Mouse (Mus musculus): ENCODE measurements at regions not wholly inside any gene's neighbourhood (a gene's known extent, or its start where the extent isn't known, plus 50 kb on each side); places are given as distances from the start of the nearest gene placed in this dataset.

- peak; percentile 31 for DNase-seq
Measured at GRCm38 (mm10) chr14:103764047-103764446, 80.2 kb downstream of the Ednrb start.

- DNase-seq = no peak
Measured at GRCm38 (mm10) chr14:103763216-103764031, 80.8 kb downstream of the Ednrb start.

GRCm38 (mm10) chr14:103759443-103759842 is 84.8 kb downstream of the Ednrb start:
- no peak for DNase-seq
